Mouse (Mus musculus) thymus, postnatal 4 days (tissue): ENCODE results near the gene Lifr.

ENCODE experiments used
- DNase-seq: peaks from one replicate; pipeline ENCODE4 v3.0.0; 2021

Gene Lifr

DNA sequence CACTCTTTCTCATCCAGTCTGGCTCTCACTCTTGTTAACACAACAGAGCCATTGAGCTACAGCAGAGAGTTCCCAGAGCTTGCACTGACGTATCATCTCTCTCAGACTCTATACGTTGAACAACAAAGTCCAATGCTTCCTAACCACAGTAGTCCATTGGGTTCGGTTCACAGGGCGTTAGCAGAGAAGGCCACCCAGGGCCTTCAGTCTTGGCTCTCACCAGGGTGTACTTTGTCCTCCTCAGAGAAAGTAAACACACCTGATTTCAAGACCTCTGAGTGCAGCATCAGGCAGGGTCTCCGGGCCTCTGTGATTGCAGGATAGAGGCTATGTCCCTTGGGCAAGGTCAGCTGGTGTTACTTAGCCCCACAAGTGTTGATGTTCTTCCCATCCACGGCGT, 116.9 kb downstream of the Lifr start:
- no peak for DNase-seq

DNA sequence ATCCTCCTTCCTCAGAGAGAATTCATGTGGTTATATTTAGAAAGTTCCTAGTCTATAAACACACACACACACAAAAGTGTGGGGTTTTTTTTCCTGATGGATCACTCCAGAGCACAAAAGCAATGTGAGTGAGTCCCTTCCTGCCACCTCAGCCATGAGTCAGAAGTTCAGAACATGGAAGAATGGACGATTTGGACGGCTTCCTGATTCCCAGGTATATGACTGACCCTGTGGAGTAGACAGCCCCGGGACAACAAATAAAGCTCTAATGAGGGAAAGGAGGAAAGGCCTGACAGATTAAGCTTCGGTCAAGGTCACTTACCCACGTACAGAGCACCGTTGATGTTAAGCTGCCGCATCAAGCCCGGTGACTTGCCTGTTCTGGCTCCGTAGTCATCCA, 117.8 kb downstream of the Lifr start:
- no peak for DNase-seq

DNA sequence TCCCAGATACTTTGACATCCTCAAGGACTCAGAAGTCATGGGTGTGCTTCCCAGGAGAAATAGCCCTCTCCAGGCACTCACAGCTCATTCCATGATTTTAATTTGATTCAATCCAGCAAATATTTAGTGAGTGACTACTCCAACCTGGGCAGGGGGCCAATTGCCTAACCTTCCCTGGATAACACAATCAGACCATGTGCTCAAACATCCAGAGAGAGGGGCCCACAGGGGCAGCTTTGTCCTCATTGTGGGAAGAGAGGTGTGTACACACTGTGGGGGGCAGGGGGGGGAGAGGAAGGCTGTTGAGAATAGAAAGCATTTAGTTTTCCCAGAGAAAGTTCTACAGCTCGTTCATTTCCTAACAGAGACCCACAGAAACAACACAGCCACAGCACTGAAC, 123.3 kb downstream of the Lifr start:
- no peak for DNase-seq

DNA sequence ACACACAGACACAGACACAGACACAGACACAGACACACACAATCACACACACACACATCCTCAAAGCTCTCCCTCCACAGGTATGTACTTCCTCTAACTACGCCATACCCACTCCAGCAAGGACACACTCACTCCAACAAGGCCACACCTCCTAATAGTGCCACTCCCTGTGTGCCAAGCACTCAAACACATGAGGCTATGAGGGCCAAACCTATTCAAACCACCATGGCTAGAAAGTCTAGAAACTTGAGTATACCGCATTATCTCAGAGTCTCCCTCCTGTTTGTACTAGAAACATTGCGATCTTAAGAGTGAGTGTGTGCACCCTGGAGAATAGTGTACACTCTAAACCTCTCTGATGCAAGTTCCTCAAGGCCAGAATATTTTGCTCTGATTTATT, 125.4 kb downstream of the Lifr start:
- DNase-seq, result no peak

DNA sequence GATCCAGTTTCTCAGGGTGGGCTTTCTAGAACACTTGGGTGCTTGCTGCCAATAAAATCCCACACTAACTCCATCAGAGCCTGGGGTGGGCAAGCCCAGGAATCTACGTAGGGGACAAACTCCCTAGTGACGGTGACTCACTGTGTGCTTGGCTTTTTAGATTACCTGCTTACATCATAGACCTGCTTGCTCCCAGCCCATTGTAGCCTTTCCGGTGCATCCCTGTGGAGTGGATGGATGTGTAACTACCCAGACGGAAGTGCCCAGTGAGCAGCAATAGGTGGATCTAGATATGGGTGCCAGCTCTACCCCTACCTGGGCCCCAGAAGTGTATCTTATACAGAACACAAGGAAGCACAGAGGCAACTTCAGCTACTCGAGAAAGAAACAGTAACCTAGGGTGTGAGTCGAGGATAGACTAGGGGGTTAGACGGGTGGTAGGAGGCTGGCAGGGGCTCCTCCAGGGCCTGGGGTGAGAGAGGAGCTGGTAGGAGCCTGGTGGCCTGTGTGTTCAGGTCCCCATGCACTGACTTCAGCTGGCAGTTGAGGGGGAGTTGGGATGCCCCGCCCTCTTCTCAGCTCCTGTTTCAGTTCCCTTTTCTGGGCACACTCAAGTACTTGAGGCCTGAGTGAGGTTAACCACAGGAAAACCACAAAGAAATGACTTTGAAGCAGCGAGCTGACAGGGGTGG, 126.3 kb downstream of the Lifr start:
- DNase-seq, result peak; percentile 12

DNA sequence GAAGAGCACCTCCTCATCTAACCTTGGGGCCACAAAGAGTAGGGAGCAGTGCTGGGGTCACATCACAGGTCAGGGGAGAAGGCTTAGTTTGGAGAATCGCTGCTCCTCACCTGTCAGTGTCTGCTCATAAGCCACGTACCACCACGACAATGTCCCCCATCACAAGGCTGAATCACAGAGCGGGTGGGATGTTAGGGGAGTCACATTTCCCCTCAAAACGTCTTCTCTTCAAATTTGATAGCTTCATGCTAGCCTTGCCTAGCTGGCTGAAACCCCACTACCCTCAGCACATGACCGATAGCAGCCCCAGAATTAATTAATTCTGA, 126.8 kb downstream of the Lifr start:
- no peak for DNase-seq

DNA sequence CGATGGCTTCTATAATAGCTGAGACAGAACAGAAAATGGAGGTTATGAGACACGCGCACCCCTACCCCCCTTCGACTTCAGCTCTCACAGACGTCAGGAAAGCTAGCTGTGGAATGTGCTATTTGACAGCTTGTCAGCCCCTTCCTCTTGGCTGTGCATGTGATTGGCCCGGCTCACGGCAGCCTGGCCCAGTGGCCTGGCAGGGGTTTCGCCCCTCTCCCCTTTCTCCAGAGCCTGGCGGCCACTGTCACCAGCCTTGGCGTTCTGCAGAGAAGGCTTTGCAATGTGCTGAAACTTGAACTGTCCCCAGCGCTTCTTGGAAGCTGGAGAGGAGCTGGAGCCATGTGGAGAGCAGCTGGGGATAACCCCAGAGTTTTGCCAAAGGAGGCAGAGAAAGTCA, 132.4 kb downstream of the Lifr start:
- no peak for DNase-seq

DNA sequence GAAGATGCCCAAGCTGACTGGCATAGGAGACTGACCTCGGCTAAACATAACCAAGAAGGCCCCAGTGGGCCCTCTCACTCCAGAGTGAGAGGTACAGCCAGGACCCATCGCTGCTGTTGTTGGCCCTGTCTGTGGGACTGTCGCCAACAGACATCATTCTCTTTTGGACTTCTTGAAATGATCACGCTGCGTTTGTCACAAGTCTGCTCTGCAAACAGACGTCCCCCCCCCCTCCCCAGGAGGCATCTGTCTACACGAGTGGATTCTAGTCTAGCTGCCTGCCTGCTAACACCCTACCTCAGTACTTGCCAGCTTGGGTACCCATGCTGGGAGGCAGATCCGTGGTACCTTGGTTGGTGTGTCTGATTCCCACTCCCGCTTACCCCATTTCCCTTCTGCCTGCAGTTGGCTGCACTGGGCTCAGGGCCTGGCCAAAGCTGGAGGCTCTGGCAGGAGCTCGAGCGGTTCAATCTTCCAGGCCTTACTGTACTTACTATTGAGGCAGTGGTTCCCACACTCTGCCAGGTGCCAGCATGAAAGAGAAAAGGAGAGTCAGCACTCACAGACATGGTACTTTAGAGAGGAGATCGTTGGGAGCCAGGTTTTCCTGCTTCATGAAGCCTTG, 133.8 kb downstream of the Lifr start:
- no peak for DNase-seq

DNA sequence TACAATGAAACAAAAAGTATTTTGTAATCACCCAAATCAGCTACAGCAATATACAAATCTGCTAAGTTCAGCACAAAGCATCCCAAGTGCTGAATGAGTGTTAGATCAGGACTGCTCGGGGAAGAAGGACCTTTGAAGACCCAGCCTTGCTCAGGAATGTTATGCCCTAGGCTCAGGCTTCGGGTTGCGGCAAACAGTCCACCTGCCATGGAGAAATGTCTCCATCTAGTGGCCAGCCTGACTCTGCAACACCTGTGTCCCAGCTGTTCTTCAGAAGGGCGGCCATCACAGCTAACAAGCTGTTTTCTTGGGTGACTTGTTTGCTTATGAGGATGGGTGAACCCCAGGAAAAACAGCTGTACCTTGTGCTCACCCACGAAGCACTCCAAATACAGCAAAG, 135.8 kb downstream of the Lifr start:
- peak; percentile 71 for DNase-seq

DNA sequence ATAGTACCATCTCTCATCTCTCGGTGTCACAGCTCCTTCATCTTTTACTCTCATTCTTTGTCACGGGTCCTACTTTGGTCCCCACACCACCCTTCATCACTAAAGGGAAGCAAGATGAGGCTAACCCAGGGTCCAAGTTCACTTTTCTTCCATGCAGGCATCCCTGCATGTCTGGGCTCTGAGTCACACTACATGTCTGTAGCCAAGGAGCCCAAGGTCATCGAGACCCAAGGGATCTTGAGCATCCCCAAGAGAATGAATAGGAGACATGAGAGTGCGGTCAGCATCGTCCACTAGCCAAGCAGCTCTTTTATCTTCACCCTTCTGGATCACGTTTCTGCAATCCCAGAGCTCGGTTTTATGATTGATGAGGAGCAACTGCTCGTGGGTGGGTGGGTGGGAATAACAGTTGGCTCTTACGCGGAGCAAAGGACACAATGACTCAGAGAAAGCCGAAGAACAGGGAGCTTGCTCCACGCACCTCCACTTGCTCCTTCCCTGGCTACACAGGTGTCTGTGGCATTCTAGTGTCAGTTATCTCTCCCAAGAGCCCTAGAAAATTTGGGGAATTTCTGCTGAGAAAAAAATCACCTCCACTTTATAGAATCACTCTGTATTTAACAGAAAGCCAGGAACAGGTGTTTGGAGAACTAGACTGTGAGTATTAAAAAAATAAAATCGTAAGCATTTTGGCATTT, 143.1 kb downstream of the Lifr start:
- DNase-seq, result no peak

DNA sequence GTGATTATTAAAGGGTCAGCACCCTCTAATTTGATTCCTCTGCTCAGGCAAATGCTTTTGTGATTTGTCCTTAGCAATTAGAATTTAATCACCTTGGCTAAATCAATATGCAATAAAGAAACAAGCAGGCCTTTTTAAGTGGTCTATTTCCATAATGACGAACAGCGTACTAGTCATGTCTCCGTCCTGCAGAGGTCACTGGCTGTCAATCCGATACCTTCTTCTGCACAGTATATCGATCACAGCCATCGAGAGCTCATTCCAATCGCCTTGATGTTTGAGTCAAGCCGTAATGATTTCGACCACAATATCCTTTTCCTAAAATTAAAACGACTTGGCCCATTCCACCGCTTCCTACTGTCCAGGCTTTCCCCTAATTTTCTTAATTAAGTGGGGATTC, 149.5 kb downstream of the Lifr start:
- DNase-seq, result no peak

DNA sequence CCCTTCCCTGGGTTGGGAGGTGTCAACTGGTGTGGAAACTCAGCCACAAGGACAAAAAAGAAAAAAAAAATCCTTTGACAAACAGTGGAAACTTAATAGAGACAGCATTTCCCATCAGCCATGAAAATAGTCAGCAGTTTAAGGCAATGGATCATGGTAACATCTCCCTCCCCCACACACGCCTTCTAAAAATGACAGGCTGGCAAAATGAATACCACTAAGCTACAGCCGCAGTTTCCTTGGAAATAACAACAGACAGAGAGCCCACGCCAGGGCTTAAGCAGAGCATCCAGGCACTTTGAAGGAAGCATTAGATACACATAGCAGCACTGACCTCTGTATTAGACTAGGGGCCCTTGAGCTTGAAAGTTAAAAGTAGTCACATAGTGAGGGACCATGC, 150.5 kb downstream of the Lifr start:
- no peak for DNase-seq

DNA sequence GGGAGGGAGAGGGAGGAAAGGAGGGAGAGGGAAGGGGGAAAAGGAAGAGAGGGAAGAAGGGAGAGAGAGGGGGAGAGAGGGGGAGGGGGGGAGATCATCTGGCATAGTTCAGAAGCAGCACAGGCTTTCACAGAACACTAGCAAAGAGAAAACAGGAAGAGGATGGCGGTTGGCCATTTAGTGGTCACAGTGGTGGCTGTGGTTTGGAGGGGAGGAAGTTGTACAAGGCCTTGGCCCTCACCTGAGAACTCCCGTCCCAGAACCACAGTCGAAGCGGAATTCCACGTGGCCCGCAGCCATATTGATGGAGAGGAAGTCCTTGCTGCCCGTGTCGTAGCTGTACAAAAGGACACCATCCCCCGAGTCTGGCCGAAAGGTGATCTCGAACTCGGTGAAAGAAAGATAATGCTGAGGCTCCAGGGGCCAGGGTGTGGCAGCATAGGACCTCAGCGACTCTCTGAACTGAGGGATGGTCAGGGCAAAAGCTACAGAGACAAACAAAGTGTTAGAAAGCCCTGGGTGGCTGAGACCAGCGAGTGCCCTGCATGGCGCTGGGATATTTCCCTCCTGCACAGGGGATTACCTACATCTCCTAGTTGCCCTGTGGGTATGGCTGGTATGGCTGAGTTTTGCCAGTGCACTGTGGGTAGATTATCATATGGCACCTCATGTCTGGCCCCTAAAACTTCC, 151.9 kb downstream of the Lifr start:
- DNase-seq, result no peak
